Mouse (Mus musculus): ENCODE measurements at regions not wholly inside any gene's neighbourhood (a gene's known extent, or its start where the extent isn't known, plus 50 kb on each side); places are given as distances from the start of the nearest gene placed in this dataset.

GRCm38 (mm10) chr5:4248422-4248821, 56.3 kb downstream of the Mterf1b start:
- TF ChIP-seq MYOG (IDR thresholded peaks at IDR 0.05; ENCODE audit: control insufficient read depth, extremely low read depth, insufficient read length) (no peak), CTCF (IDR thresholded peaks at IDR 0.05; ENCODE audit: control insufficient read depth, insufficient read depth, insufficient read length) (no peak), MAX (IDR thresholded peaks at IDR 0.05) (no peak)

Data from C2C12 (cell line).